Mouse (Mus musculus): Measurements from ENCODE around the gene Dbr1.
"Not testable (repeated sequence)": the region's sequence is repeated elsewhere in the genome, so short reads cannot be mapped to it uniquely, and the experiment has no call there.

Dbr1 gene

DNA sequence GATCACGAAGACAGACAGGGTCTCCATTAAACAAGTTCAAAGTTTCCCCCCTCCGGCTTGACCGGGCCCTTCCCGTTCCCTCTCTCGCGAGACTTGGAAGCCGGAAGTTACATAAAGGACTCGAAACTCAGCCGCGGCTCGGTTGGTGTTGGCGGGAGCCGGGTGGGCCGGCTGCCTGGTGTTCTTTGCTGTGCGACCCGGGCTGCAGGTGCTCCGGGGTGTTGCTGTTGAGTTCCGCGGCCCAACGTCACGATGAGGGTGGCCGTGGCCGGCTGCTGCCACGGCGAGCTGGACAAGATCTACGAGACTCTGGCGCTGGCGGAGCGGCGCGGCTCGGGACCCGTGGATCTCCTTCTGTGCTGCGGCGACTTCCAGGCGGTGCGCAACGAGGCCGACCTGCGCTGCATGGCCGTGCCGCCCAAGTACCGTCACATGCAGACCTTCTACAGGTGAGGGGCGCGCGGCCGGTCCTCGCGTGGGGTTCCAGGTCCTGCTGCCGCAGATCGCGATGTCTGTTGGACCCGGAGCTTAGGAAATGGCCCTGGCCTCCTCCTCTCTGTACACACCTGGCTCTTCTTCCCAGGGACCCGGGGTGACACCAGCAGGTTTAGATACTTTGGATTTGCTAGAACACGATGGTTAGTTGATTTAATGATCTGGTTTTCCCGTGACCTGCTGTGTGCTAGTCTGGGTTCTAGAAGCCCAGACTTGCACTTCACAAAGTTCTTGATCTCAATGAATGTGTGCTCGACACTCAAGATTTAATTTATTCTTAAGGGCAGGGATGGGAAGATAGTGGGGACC, at the start of gene Dbr1:
Dbr1 (plus strand) TSS at position 123 of the 804 bp plus-strand sequence.
- DNase-seq: peak; percentile 95

DNA sequence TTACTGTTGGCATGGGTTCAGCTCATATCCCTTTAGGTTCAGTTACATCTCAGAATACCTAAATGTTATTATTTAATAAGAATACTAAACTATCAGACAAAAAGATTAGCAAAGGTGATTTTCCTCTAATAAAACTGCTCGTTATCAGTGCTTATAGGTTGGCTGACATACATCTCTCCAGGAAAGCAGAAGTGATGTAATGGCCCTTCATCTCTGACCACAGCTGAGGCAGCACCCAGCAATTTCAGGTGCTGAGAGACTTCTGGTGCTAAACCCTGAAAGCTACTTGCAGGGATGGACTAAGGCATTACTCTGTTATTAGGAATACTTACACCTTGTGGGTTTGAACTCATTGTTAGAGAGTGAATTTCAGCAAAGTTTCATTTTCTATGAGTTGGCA, 43.7 kb upstream of the Dbr1 start:
- no peak for DNase-seq

DNA sequence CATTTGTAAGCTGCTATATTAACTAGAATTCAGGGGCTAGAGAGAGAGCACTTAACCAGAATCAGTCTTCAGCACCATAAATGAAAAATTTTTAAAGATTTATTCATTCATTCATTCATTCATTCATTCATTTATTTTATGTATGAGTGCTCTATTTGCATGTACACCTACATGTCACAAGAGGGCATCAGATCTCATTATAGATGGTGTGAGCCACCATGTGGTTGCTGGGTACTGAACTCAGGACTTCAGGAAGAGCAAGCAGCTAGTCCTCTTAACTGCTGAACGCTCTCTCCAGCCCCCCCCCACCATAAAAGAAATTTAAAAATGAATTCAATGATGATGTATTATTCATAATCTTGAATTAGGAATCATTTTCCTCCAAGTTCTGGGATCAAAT, 29.3 kb upstream of the Dbr1 start:
- no peak for DNase-seq

DNA sequence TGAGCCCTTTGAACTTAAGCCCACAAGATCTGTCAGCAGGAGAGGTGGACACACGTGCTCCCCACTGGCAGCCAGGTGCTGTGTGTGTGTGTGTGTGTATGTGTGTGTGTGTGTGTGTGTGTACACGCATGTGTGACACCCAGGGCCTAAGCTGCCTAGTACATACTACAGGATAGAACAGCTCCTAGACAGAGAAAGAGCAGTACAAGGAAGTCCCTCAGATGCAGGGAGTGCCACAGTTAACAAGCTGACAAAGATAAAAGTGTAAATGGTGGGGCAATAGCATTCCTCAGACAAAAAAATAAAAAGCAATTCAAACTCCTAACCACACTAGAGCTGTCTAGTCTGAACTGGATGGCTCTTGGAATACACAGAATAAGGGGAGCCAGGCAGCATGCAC, 23.5 kb upstream of the Dbr1 start:
- DNase-seq: no peak

DNA sequence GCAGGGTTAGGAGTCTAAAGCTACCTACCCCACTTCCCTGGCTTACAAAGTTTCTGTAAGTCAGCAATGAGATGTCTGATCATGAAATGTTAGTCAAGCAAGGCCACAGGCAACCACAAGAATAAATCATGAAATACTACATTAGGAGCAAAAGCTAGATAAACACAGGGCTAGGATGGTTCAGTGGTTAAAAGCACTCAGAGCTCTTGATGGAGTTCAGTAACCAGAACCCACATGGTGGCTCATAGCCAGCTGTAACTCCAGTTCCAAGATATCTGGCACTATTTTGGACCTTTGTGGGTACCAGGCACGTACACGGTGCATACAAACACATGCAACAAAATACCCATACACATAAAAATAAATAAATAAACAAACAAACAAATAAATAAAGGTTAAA, 22.6 kb upstream of the Dbr1 start:
- DNase-seq: no peak

DNA sequence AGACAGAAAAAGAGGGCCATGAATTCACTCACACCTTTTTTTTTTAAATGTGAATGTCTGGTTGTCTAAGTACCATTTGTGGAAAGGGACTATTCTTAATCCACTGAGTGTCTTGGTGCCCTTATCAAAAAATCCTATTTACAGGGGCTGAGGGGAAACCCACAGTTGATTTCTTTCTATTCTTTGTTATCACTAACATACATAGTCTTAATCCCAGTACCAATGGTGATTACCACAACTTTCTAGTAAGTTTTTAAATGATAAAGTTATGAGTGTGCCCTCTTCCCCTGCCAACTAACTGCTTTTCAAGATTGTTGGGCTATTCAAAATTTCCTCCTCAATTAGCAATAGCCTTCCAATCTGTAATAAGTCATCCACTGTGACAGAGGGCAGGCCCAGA, 21.5 kb upstream of the Dbr1 start:
- no peak for DNase-seq

DNA sequence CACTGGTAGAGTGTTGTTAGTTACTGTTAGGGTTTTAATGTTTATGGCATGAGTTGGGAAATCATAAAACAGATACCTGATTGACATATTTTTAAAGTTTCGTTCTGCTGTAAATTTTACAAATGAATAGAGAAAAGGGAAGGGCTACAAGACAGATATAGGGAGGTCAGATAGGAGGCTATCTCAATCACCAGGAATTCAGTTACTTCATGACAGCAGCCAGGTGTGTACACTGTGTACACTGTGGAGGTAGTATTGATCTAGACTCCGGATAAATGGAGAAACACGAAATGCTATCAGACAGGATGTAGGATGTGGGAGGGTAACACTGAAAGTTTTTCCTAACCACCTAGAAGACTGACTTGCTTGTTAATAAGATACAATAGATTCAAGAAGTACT, 20.3 kb upstream of the Dbr1 start:
- DNase-seq: no peak

DNA sequence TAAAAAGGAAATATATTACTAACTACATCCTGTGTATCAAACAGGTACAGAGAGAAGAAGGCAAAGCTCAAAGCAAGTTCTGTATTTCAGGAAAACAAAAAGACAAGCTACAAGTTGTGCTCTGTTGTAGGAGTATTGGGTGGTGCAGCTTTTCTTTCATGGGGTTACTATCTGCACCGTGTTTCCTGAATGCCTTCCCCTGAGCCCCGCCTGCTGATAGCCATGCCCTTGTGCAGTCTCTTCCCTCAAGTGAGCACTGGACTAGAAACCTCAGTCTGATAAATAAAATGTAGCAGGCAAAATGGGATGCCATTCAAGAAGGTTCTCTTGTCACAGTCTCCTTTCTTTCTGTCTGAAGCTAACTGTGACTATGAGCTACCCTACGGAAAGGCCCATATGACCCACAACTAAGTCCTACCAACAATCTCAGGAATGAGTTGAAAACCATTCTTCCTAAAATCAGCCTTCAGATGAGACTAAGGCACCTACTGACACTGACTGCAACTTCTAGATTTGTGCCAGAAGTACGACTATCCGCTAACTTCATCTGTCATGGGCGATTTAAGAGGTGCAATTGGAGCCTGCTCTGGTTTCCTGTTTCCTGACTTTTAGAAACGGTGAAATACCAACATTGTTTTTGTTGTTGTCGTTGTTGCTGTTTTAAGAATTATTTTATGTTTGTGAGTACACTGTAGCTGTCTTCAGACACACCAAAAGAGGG, 17.9 kb upstream of the Dbr1 start:
- DNase-seq: no peak

DNA sequence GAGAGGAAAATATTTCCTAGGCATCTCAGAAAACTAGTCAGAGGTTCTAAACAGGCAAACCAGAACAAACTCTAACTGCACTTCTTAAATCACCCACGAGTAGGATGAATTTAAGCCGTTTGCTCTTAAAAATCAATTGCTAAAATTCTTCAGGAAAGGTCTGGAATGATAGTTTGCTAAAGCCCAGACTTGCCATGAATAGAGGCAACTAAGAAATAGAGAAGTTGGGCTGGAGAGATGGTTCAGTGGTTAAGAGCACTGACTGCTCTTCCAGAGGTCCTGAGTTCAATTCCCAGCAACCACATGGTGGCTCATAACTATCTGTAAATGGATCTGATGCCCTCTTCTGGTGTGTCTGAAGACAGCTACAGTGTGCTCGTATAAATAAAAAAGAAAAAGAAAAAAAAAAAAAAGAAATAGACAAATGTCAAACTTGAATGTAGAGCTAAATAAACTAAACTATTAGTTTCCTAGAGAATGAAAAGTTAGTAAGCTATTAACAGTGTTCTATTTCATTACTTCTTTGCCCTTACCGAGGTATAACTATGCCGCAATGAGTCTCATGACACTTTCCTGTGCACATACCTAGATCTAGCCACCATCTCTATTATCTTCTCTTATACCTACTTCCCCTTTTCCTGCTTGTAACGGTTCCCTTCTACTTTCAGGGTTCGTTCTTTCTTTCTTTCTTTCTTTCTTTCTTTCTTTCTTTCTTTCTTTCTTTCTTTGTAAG, 16.6 kb upstream of the Dbr1 start:
- DNase-seq: no peak

DNA sequence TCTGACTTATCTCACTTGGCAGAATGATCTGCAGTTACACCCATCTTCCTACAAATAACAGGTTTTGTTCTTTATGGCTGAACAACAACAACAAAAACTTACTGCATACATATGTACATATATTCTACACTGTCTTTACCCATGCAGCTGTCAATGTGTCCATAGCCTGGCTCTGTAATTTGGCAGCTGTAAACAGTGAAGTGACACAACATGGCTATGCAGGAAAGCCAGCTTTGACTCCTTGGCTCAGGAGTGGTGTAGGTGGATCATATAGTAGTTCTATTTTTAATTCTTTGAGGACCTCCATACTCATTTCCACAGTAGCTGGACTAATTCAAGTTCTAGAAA, 16.1 kb upstream of the Dbr1 start:
- no peak for DNase-seq

DNA sequence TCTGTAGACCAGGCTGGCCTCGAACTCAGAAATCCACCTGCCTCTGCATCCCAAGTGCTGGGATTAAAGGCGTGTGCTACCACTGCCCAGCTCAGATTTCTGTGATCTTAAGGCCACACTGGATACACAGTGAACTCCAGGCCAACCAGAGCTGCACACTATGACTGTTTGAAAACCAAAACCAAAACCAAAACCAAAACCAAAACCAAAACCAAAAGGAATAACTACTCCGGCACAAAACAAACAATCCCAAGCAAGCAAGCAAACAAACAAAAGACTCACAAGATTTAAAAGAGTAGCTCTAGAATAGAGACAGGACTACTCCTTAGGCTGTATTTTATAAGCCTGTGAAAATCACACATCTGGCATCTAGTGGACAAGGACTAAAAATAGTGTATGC, 15.2 kb upstream of the Dbr1 start:
- DNase-seq: no peak

DNA sequence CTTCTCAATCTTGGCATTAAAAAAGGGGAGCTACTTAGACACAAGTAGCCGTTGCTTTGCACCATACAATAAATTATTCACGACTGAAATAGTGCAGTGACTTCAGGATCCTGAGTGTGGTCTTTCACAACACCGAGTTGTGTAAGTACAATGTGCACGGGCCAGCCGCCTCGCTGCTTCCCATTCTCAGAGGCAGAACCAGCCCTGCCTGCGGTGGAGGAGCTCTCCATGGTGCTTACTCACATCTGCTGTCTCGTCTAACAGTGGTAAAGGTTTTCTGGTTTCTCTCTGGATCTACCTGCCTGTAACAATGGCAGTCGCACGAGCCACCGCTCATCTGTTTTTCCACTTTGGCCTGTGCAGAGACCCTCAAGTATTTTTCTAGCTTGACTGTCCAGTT, 11.9 kb upstream of the Dbr1 start:
- peak; percentile 75 for DNase-seq

DNA sequence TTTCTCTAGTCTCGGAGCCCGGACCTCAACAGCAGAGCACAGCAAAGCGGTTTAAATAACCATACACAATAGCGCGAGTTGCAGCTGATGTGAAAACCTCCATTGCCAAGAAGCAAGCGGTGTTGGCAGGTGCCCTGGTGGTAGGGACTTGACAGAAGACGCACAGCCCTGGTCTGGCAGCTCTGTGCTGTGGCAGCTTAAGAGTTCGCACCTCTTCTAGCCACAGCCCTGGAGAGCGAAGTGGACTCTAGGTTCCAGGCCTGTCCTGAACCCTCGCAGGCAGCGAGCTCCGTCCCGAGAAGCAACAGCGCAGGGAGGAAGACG, 7.6 kb upstream of the Dbr1 start:
- DNase-seq: no peak

DNA sequence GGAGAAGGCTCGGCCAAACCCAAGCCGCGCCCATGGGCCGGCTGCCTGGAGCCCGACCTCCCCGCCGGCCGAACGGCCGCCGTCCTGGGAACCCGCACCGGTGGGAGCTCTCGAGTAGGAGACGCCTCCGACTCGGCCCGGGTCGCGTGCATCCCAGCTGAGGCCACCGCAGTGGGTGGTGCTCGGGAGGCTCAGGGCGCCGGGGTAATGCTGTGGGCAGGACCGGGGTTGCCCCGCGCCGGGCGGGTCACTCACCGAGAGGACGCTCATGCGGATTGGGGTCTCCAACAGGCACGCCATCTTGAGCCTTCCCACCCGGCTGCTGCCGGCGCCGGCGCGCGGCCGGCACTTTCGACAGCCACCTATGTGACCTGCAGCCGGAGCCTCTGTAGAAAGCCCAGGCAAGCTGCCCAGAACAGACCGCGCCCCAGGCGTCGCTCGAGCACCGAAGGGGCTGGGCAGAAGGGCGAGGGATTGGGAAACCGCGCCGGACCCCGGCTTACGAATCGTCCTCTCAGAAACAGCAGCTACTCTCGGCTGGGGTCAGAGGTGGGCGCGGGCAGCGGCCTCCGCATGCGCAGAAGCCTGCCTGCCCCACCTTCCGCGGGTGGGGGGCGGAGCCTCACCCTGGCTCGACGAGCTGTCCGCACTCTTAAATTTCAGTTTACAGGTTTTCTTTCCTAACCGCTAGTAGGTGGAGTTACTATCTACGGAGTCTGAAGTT, 7.1 kb upstream of the Dbr1 start, which contains the start of gene Armc8:
Armc8 (minus strand) TSS at position 553 of the 724 bp plus-strand sequence.
- DNase-seq: peak; percentile 95

DNA sequence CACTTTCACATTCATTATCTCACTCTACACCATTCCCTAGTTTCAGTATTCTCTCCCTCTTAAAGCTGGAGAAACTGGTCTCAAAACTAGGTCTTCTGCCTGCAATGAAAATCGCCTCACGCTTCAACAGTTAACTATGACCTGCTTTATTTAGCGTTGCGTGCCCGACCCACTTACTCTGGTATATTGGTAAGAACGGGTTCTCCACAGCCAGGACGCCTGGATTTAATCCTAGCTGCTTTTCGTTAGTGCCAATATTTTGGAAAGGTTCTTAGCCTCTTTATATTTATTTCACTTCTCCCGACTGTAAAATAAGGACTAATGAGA, 6.6 kb upstream of the Dbr1 start:
- no peak for DNase-seq

DNA sequence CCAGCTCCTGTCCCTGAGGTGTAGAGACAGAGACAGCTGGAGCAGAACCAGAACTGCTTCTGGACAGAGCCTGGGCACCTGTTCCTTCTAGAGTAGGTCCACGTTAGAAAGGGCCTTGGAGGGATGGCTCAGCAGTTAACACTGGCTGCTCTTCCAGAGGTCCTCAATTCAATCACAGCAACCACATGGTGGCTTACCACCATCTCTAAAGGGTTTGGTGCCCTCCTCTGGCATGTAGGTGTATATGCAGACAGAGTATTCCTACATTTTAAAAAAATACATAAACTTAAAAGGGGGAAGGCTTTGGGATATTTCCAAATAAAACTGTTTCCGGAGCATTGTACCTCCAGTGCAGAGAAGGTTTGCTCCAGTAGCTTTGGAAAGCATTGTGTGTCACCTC, 5.1 kb downstream of the Dbr1 start:
- DNase-seq: peak; percentile 53

DNA sequence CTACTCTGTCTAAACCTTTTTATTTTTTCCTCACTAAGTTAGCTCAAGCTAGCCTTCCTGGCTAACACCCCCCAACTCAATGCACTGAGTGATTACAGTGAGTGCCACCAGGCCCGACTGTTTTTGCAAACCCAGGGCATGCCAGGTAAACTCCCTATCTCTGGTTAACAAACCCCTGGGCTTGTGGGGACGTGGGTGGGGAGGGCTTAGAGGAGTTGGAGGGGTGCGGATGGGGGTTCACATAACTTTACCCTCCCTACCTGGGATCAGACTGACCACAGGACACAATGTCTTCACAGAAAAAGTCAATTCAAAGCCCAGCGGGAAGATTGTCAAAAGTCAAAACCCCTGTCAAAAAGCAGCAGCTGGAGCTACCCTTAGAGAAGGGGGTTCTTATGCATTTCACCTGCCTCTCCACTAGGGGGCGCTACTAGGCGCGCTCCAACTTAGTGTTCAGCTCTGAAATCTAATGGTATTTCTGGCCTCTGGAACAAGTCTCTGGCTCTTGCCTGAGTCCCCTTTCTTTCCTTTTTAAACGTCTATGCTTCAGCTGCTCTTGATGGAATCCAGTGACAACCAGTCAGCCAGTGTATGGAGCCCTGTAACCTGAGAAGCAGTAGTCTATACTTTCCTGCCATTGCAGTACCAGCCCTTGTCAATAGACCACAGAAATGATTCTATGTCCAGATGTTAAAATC, 12.1 kb downstream of the Dbr1 start:
- DNase-seq: peak; percentile 68

DNA sequence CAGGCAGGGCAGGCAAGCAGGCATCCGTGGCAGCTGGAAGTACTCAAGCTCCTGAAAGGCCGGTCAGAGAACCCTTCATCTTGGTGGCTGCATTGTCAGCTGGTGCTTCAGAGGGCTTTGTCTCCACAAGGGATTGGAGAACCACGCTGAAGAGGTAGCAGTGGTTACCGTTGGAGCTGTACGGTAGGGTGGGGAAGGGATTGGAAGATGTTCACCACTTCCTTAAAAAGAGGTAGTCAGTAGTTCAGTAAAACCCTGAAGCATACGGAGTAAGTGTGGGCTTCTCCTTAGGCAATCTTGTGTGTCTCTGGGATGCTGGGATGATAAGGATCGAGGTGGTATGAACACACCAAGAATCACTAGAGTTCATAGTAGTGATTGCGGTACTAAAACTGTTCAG, 15.5 kb downstream of the Dbr1 start:
- no peak for DNase-seq

DNA sequence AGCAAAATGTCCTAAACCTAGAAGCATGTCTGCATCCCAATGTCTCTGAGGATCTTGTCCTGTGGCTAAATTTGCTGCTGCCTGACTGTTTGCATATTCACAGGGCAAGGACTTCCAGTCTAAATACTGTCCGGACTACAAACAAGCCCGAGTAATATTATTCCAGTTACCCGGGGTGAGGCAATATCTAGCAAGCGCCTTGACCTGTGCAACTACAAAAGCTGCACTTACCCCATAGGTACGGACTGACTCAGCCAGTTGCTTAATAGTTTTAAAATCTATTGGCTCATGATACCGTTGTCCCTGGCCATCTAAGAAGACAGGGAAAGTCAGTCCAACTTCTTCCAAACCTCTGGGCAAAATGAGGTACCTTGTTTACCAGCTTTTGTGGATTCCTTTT, 23.5 kb downstream of the Dbr1 start:
- not testable (repeated sequence) for DNase-seq

DNA sequence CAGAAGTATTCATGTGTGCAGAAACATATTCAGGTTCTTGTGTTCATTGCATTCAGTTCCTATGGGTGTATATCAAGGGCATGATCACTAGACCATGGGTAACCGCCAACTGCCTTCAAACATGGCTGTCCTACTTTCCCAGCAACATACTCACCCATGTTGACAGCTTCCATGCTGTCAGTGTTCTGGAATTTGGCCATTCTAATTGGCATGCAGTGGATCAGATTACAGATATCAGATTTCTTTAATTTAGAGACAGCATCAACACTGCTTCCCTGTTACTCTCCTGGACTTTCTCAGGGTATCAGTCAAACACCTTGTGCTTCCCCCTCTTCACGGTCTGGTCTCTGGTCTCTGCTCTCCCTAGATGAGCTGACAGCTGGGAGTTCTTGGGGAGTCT, 28.0 kb downstream of the Dbr1 start:
- DNase-seq: no peak

DNA sequence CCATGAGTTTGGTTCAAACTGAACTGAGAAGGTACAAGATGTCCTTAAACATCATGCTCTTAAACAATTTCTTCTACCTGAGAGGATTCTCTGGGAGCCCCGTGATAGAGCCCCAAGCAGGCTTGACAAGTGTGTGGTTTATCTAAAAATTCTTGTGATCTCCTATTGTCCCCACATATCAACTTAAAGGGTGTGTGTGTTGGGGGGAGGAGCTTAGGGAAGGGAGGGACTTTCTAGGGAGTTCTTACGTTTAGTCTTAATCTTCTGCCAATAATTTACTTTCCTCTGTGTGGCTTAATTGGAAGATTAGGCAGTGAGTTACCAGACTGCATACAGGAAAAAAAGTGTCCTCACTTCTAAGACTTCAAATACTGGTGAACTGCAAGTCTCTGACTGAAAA, 36.6 kb downstream of the Dbr1 start, which contains the start of gene A4gnt:
A4gnt (plus strand) TSS at position 301 of the 400 bp plus-strand sequence.
- DNase-seq: no peak

DNA sequence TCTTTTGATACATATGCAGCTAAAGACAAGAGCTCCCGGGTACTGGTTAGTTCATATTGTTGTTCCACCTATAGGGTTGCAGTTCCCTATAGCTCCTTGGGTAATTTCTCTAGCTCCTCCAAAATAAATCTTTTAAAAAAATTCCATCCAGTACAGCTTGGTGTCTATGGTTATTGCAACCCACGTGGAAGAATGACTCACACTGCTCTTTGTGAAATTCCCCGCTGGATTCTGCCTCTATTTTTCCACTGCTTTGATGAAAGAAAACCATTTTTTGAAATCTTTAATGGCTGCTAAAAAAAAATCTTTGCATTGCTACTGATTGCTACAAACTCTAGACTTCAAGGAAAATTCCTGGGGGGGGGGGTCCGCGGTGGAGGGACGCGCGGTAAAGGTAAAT, 44.1 kb downstream of the Dbr1 start:
- DNase-seq: no peak

DNA sequence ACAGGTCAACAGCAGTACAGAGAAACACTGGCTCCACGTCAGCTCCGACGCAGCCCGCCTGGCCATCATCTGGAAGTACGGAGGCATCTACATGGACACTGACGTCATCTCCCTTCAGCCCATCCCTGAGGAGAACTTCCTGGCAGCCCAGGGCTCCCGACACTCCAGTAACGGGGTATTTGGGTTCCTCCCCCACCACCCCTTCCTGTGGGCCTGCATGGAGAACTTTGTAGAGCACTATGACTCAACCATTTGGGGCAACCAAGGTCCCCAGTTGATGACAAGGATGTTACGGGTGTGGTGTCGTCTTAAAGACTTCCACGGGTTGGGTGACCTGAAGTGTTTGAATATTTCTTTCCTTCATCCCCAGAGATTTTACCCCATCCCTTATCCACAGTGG, 44.6 kb downstream of the Dbr1 start:
- DNase-seq: no peak
